Mouse (Mus musculus): ENCODE results near the gene Cd247.

DNA sequence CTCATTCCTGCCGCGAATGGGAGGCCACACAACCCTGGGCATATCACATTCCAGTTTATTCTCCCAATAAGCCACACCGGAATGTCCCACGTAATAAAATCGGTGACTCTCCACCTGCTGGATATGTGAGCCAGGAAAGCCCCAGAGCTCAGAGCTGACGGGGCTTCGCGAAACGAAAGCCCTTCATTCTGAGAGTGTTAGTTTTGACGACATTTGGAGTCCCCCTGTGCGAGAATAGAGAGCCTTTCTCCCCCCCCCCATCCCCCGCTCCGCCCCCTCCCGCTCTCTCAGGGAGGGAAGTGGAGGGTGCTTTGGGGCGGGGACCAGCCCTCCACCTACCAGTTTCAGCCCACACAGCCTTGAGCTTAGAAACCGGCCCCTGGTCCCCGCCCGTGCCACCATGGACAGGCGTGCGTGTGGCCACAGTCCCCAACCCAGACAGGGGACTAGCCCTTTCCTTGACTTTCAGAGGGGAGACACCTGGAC lies 56.0 kb downstream of the Cd247 start:
- no peak for TF ChIP-seq POLR2A (IDR thresholded peaks at IDR 0.05; ENCODE audit: insufficient read length, low read depth)
- TF ChIP-seq USF1 (IDR thresholded peaks at IDR 0.05; ENCODE audit: low read depth), result no peak
- TF ChIP-seq MAX (IDR thresholded peaks at IDR 0.05; ENCODE audit: low read depth), result no peak
- TF ChIP-seq CEBPB (IDR thresholded peaks at IDR 0.05; ENCODE audit: insufficient read depth, poor library complexity, severe bottlenecking), result no peak
